Mouse (Mus musculus): ENCODE data around the gene Ccm2. TPM values are rescaled to one million over a fixed set of nuclear protein-coding genes. Genes with fewer than 3 reads are reported as not detected.

Ccm2 gene
- polyA plus RNA-seq, 1 experiment from 2014 or later: 92.9 TPM

- no peak overlapping the region for H3K9ac ChIP-seq
- peaks cover 16% of the 10 kb centered on the region for H3K4me1 ChIP-seq
- peak overlapping the region; percentile 98 for H3K27ac ChIP-seq
- H3K9me3 ChIP-seq: no peaks in the 10 kb centered on the region
- no peak overlapping the region for H3K4me3 ChIP-seq
- 91% methylated on average over 4 of the region's 4 CpGs for WGBS
- H3K27me3 ChIP-seq: no peaks in the 10 kb centered on the region
- no peaks in the 10 kb centered on the region for H3K36me3 ChIP-seq
- peak overlapping the region; percentile 64; the same call in 1 of the 2 replicates for H3K4me2 ChIP-seq
- no peak for ATAC-seq (ENCODE audit: borderline replicate concordance, extremely low read depth, low FRiP score, low TSS enrichment)
These were observed 1.4 kb upstream of the Ccm2 start for GRCm38 (mm10) chr11:6545186-6545856.

DNA sequence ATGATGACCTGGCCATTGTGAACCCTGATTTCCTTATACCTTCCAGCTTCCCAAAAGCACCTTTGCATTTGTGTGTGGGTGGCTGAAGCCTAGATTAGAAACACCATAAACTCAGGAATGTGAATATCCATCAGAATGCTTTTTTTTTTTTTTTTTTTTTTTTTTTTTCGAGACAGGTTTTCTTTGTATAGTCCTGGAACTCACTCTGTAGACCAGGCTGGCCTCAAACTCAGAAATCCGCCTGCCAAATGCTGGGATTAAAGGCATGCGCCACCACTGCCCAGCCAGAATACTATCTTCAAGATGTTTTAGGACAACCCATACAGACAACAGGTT, 862 bp upstream of the Ccm2 start:
- no peaks in the 10 kb centered on the region for H3K36me3 ChIP-seq
- H3K9me3 ChIP-seq: no peaks in the 10 kb centered on the region
- peak overlapping the region; percentile 79 for H3K4me3 ChIP-seq
- H3K4me2 ChIP-seq: peak overlapping the region; percentile 64
- peaks cover 16% of the 10 kb centered on the region for H3K4me1 ChIP-seq
- H3K9ac ChIP-seq: peak overlapping the region; percentile 38
- WGBS: 21% methylated on average over 3 of the region's 3 CpGs
- ATAC-seq (ENCODE audit: borderline replicate concordance, extremely low read depth, low FRiP score, low TSS enrichment): peak; percentile 0; the same call in 1 of the 2 replicates
- no peaks in the 10 kb centered on the region for H3K27me3 ChIP-seq
- peak overlapping the region; percentile 98 for H3K27ac ChIP-seq

GRCm38 (mm10) chr11:6547037-6547680, 472 bp downstream of the Ccm2 start:
- Histone ChIP-seq H3K27me3 (no peaks in the 10 kb centered on the region), H3K9ac (peak overlapping the region; percentile 81), H3K36me3 (no peaks in the 10 kb centered on the region), H3K27ac (peak overlapping the region; percentile 98), H3K4me2 (peak overlapping the region; percentile 64), H3K4me1 (peaks cover 16% of the 10 kb centered on the region), H3K9me3 (no peaks in the 10 kb centered on the region), H3K4me3 (peak overlapping the region; percentile 79)
- under 1% methylated on average over 26 of the region's 41 CpGs for WGBS
- peak; percentile 81 for ATAC-seq (ENCODE audit: borderline replicate concordance, extremely low read depth, low FRiP score, low TSS enrichment)

DNA sequence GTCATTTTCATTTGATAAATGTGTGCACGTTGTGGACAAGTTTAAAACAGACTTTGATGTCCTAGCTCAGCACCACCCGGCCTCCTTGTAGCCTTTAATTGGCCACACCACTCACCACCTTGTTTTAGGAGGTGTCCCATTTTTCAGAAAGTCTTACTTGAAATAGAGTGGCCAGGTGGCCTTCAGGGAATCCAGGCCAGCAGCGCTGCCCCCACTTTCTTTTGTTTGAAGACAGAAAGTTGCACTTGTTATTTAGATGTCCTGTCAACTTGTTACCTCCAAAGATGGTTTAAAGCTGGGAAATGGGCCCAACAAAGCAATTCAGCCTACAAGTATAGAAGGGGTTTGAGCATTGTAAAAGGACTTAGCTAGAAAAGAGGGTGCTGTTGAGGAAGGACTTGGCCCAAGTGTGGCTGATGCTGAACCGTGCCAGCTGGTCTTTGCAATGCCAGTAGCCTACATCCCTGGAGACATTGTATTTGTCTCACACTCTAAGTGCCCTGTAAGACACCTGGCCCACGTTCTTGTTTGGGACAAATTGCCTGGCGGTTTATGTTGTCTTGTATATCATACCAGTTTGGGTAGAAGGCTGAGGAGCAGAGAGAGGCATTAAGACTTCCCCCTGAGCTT, 1.1 kb downstream of the Ccm2 start:
- Histone ChIP-seq H3K27me3 (no peaks in the 10 kb centered on the region), H3K9me3 (no peaks in the 10 kb centered on the region), H3K4me1 (peaks cover 16% of the 10 kb centered on the region), H3K4me3 (peak overlapping the region; percentile 79), H3K9ac (peak overlapping the region; percentile 81), H3K36me3 (peaks cover 3% of the 10 kb centered on the region; the same call in 1 of the 2 replicates), H3K4me2 (peak overlapping the region; percentile 64), H3K27ac (peak overlapping the region; percentile 98)
- no peak for ATAC-seq (ENCODE audit: borderline replicate concordance, extremely low read depth, low FRiP score, low TSS enrichment)
- WGBS: 24% methylated on average over 6 of the region's 6 CpGs

DNA sequence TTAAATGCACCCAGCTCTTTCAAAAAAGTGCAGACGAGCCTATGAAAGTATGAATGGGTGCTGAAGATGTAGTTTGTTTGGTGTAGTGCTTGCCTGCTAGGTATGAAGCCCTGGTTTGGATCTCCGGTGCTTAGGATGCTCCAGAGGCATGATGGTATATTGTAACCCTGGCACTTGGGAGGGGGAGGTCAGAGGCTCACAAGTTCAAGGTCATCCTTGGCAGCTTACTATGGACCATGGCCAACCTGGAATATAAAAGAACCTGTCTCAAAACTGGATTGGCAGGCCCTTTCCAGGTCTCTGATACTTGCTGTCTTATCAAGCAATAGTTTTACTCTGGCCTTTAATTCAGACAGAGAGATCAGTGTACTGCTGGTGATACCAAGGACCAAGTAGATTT, 3.1 kb downstream of the Ccm2 start:
- Histone ChIP-seq H3K27me3 (no peaks in the 10 kb centered on the region), H3K27ac (no peak overlapping the region), H3K4me2 (no peak overlapping the region), H3K36me3 (peaks cover 5% of the 10 kb centered on the region; the same call in 1 of the 2 replicates), H3K4me1 (peaks cover 16% of the 10 kb centered on the region), H3K9me3 (no peaks in the 10 kb centered on the region), H3K9ac (no peak overlapping the region), H3K4me3 (no peak overlapping the region)
- WGBS: 88% methylated on average over 2 of the region's 2 CpGs
- ATAC-seq (ENCODE audit: borderline replicate concordance, extremely low read depth, low FRiP score, low TSS enrichment): no peak

GRCm38 (mm10) chr11:6550201-6550600, 3.5 kb downstream of the Ccm2 start:
- no peak overlapping the region for H3K4me2 ChIP-seq

DNA sequence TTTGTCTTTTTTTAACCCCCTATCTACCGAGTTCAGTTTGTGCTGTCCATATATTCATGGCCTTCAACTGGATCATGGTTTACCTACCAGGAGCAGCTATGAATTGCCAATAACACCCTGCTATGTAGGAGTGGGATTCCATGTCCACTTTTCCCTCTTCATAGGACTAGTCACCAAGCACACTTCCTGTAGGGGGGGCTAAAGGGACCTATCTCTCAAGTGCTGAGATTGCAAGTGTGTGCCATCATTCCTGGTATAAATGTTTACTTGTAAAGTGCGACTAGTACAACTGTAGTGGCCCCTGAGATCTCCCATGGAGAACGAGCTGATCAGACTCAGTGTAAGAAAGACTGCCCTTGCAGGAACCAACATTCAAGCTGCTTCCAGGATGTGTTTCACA, 11.5 kb downstream of the Ccm2 start:
- no peak overlapping the region for H3K9ac ChIP-seq
- no peak overlapping the region for H3K4me2 ChIP-seq
- no peak overlapping the region for H3K4me3 ChIP-seq
- no peak for ATAC-seq (ENCODE audit: borderline replicate concordance, extremely low read depth, low FRiP score, low TSS enrichment)
- H3K4me1 ChIP-seq: 0 out of 2 replicates have a peak, but pooled peaks cover 3% of the 10 kb centered on the region
- peaks cover 6% of the 10 kb centered on the region; the same call in 1 of the 2 replicates for H3K36me3 ChIP-seq
- 71% methylated on average over 3 of the region's 3 CpGs for WGBS
- no peak overlapping the region for H3K27ac ChIP-seq
- no peaks in the 10 kb centered on the region for H3K9me3 ChIP-seq
- no peaks in the 10 kb centered on the region for H3K27me3 ChIP-seq

More at GRCm38 (mm10) chr11:6550201-6550600, 3.5 kb downstream of the Ccm2 start:
- H3K27ac ChIP-seq: no peak overlapping the region
- H3K36me3 ChIP-seq: peaks cover 5% of the 10 kb centered on the region; the same call in 1 of the 2 replicates
- H3K4me1 ChIP-seq: peaks cover 16% of the 10 kb centered on the region
- H3K4me3 ChIP-seq: no peak overlapping the region
- no peaks in the 10 kb centered on the region for H3K9me3 ChIP-seq
- H3K9ac ChIP-seq: no peak overlapping the region
- H3K27me3 ChIP-seq: no peaks in the 10 kb centered on the region
- WGBS: 75% methylated on average over 3 of the region's 3 CpGs
- no peak for ATAC-seq (ENCODE audit: borderline replicate concordance, extremely low read depth, low FRiP score, low TSS enrichment)

- no peak overlapping the region for H3K27ac ChIP-seq
- ATAC-seq (ENCODE audit: borderline replicate concordance, extremely low read depth, low FRiP score, low TSS enrichment): no peak
- H3K9me3 ChIP-seq: no peaks in the 10 kb centered on the region
- 0 out of 2 replicates have a peak, but pooled peaks cover 3% of the 10 kb centered on the region for H3K4me1 ChIP-seq
- H3K9ac ChIP-seq: no peak overlapping the region
- peaks cover 4% of the 10 kb centered on the region; the same call in 1 of the 2 replicates for H3K36me3 ChIP-seq
- H3K4me3 ChIP-seq: no peak overlapping the region
- WGBS: 93% methylated on average over 2 of the region's 2 CpGs
- H3K4me2 ChIP-seq: no peak overlapping the region
- H3K27me3 ChIP-seq: no peaks in the 10 kb centered on the region
These were observed 13.3 kb downstream of the Ccm2 start for GRCm38 (mm10) chr11:6559996-6560395.

DNA sequence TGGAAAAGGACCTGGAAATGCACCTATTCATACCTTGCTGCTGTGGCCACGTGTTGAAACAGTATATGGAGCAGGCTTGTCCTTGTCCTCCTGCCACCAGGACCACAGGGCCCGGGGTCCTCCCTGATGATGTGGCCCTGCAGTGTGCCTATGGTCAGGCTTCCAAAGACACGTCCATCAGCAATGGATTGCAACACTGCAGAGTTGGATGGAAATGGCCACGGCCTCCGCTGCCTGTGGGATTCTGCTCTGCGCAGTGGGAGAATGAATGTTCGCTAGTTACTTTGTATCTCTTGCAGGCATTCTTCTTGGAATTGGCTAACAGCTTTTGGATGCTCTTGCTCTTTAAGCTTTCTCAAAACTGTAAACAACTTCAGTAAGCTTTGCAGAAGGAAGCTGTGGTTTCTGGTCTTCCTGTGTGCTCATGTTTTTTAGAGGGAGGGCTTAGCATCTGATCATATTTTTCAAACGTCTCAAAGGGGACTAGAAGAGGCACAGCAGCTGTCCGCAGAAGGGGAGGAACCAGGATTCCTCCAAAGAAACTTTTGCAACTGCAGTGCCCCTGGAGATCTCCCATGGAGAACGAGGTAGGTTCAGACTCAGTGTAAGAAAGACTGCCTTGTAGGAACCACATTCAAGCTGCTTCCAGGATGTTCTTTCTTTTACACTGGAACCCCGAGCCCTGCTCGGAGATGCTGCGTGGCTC, 14.1 kb downstream of the Ccm2 start:
- 76% methylated on average over 13 of the region's 13 CpGs for WGBS
- Histone ChIP-seq H3K4me2 (no peak overlapping the region), H3K9ac (no peak overlapping the region), H3K27ac (0 out of 2 replicates have a peak overlapping the region, but pooled peaks have one; percentile 1), H3K9me3 (no peaks in the 10 kb centered on the region), H3K36me3 (peaks cover 4% of the 10 kb centered on the region; the same call in 1 of the 2 replicates), H3K4me3 (no peak overlapping the region), H3K27me3 (no peaks in the 10 kb centered on the region), H3K4me1 (no peaks in the 10 kb centered on the region)
- ATAC-seq (ENCODE audit: borderline replicate concordance, extremely low read depth, low FRiP score, low TSS enrichment): no peak

DNA sequence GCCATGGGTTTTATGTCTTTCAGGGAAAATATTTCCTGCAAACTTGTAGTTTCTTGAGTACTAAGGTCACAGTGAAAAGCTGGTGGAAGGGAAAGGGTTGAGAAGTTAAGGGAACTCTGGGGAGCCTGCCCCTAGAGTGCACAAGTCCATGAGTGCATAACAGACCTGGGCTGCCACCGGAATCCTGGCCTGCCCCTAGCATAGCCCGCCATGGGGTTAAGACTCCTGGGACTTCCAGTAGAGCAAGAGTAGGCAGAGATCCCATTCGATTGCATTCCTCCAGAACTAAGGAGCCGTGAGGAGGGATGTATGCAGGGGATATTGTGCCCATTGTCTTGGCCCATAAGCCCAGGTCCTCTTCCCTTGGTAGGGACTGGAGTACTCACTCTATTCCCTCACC, 14.8 kb downstream of the Ccm2 start:
- Histone ChIP-seq H3K27ac (no peak overlapping the region), H3K4me1 (no peaks in the 10 kb centered on the region), H3K4me3 (no peak overlapping the region), H3K9ac (no peak overlapping the region), H3K9me3 (no peaks in the 10 kb centered on the region), H3K4me2 (no peak overlapping the region), H3K36me3 (peaks cover 4% of the 10 kb centered on the region; the same call in 1 of the 2 replicates), H3K27me3 (no peaks in the 10 kb centered on the region)
- ATAC-seq (ENCODE audit: borderline replicate concordance, extremely low read depth, low FRiP score, low TSS enrichment): no peak
- 90% methylated on average over 4 of the region's 4 CpGs for WGBS

DNA sequence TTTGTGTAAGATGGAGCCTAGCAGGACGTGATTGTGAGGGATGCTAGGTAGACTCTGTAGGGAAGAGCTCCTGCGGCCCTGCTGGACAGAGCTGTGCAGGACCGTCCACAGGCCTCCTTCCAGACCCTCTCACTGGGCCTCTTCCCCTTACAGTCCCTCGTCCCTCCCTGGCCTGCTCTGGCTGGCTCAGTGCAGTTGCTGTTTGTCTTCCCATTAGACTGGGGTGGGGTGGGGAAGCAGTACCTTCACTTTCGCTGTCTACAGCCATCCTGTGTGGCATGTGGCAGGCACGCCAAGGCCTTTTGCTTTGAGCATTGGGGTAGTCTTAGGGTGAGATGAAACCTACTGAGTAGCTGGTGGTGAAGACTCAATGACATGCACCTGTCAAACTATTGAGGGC, 15.7 kb downstream of the Ccm2 start:
- Histone ChIP-seq H3K27me3 (no peaks in the 10 kb centered on the region), H3K9me3 (no peaks in the 10 kb centered on the region), H3K9ac (no peak overlapping the region), H3K27ac (no peak overlapping the region), H3K36me3 (no peaks in the 10 kb centered on the region; the same call in 1 of the 2 replicates), H3K4me1 (no peaks in the 10 kb centered on the region), H3K4me2 (no peak overlapping the region), H3K4me3 (no peak overlapping the region)
- ATAC-seq (ENCODE audit: borderline replicate concordance, extremely low read depth, low FRiP score, low TSS enrichment): no peak
- WGBS: 69% methylated on average over 6 of the region's 6 CpGs

Measured in lung, embryonic 15.5 days (tissue).